Mouse (Mus musculus): ENCODE data around the gene Pan3. TPM values are rescaled to one million over a fixed set of nuclear protein-coding genes. Genes with fewer than 3 reads are reported as not detected.

Pan3 gene
- total RNA-seq, 2 experiments from 2014 or later = 20.7 to 22.9 TPM

Other genes starting within 250 kb of the Pan3 start
- not detected for gene Gsx1, start 241.5 kb upstream of the Pan3 start, total RNA-seq (2021)
- not detected for gene Pdx1, start 160.2 kb upstream of the Pan3 start, total RNA-seq (2021)
- not detected for gene Cdx2, start 122.9 kb upstream of the Pan3 start, total RNA-seq (2021)
- not detected for gene Urad, start 107.7 kb upstream of the Pan3 start, total RNA-seq (2021)
- under 1 TPM in 1 of 2 experiments, not detected in 1; 0.07 TPM for gene Flt3, start 29.7 kb upstream of the Pan3 start, total RNA-seq (2021)